Mouse (Mus musculus): ENCODE measurements at regions not wholly inside any gene's neighbourhood (a gene's known extent, or its start where the extent isn't known, plus 50 kb on each side); places are given as distances from the start of the nearest gene placed in this dataset. TPM values are rescaled to one million over a fixed set of nuclear protein-coding genes. Genes with fewer than 3 reads are reported as not detected.

- no peak overlapping the region for H3K27ac ChIP-seq (ENCODE audit: poor library complexity, severe bottlenecking)
- 43% methylated on average over 5 of the region's 5 CpGs for WGBS
- H3K4me1 ChIP-seq (replicated peaks): peaks cover 19% of the 10 kb centered on the region
- H3K9me3 ChIP-seq (replicated peaks): no peaks in the 10 kb centered on the region
- H3K27me3 ChIP-seq (replicated peaks): peaks cover 4% of the 10 kb centered on the region; the same call in 1 of the 2 replicates
- H3K4me2 ChIP-seq: no peak overlapping the region
- no peak for ATAC-seq (ENCODE audit: insufficient number of reproducible peaks, low FRiP score)
- H3K4me3 ChIP-seq: no peak overlapping the region
- H3K9ac ChIP-seq: no peak overlapping the region
- no peaks in the 10 kb centered on the region for H3K36me3 ChIP-seq
Measured at GRCm38 (mm10) chr5:118509871-118510270, 50.6 kb upstream of the Med13l start.

Small RNAs in the stretch of these regions (microRNA-seq; reads per million reads assigned to microRNA genes)
- not detected for gene Gm26455

Data from heart, embryonic 12.5 days (tissue).